Mouse (Mus musculus) MEL (cell line): Measurements from ENCODE around the gene Syt11. TPM values are rescaled to one million over a fixed set of nuclear protein-coding genes. Genes with fewer than 3 reads are reported as not detected.

Experiments
- DNase-seq: peaks from one replicate; pipeline ENCODE4 v3.0.0; 2011; ENCODE audit warnings: low read depth, low spot score
- H3K27ac ChIP-seq: 2 replicates; pipeline ENCODE4 v1.5.1; 2012; ENCODE audit warnings: low read depth, mild to moderate bottlenecking, control low read depth, low read length, moderate library complexity; ENCODE audit not compliant: control insufficient read depth
- H3K27me3 ChIP-seq, 2 experiments: fragments of 150-350 bp in 1 of 2; sonication (generic) in 1 of 2; 2 replicates each; pipeline ENCODE4 v1.6.1; 2012; ENCODE audit warnings: low read length in 2 of 2, mild to moderate bottlenecking in 2 of 2, improper control_type of control experiment in 1 of 2, moderate library complexity in 1 of 2; ENCODE audit not compliant: insufficient read depth in 2 of 2, control insufficient read depth in 1 of 2
- H3K36me3 ChIP-seq, 2 experiments: 2 replicates each; pipeline ENCODE4 v1.6.1; 2012 to 2014; ENCODE audit warnings: low read length in 2 of 2, improper control_type of control experiment in 1 of 2, inconsistent platforms in 1 of 2, mild to moderate bottlenecking in 1 of 2; ENCODE audit not compliant: insufficient read depth in 2 of 2, control insufficient read depth in 1 of 2
- H3K4me1 ChIP-seq, 2 experiments: fragments of 150-350 bp in 1 of 2; sonication (generic) in 1 of 2; 2 replicates each; pipeline ENCODE4 v1.6.1; 2012; ENCODE audit warnings: low read length in 2 of 2, improper control_type of control experiment in 1 of 2, mild to moderate bottlenecking in 1 of 2; ENCODE audit not compliant: insufficient read depth in 2 of 2, control insufficient read depth in 1 of 2
- H3K4me3 ChIP-seq, 2 experiments: fragments of 150-350 bp in 1 of 2; sonication (generic) in 1 of 2; 2 replicates each; pipeline ENCODE4 v1.5.1; 2012; ENCODE audit warnings: low read depth in 2 of 2, low read length in 2 of 2, mild to moderate bottlenecking in 2 of 2, moderate library complexity in 2 of 2, control low read depth in 1 of 2, improper control_type of control experiment in 1 of 2; ENCODE audit not compliant: control insufficient read depth in 1 of 2, insufficient read depth in 1 of 2
- H3K79me2 ChIP-seq: 2 replicates; pipeline ENCODE4 v1.6.1; 2012; ENCODE audit warnings: mild to moderate bottlenecking, low read length, moderate library complexity; ENCODE audit not compliant: control insufficient read depth, poor library complexity, insufficient read depth
- H3K9ac ChIP-seq: 2 replicates; pipeline ENCODE4 v1.6.1; 2012; ENCODE audit warnings: low read depth, mild to moderate bottlenecking, control low read depth, low read length, moderate library complexity; ENCODE audit not compliant: control insufficient read depth, poor library complexity, severe bottlenecking
- H3K9me3 ChIP-seq: fragments of 150-350 bp; sonication (generic); replicated peaks from 2 replicates; pipeline ENCODE4 v1.6.1; 2012; ENCODE audit warnings: mild to moderate bottlenecking, low read length, improper control_type of control experiment, moderate library complexity; ENCODE audit not compliant: insufficient read depth
- CHD2 ChIP-seq: IDR thresholded peaks from 2 replicates; pipeline ENCODE4 v1.6.1; 2011; ENCODE audit warnings: low read length, improper control_type of control experiment
- CTCF ChIP-seq, 3 experiments: IDR thresholded peaks in 2 of 3; conservative IDR thresholded peaks in 1 of 3; 2 replicates each; pipeline ENCODE4 v1.5.1; 2011 to 2012; ENCODE audit warnings: low read length in 3 of 3, low read depth in 2 of 3, mild to moderate bottlenecking in 2 of 3, improper control_type of control experiment in 1 of 3, inconsistent platforms in 1 of 3, mixed read lengths in 1 of 3, moderate library complexity in 1 of 3; ENCODE audit not compliant: control insufficient read depth in 1 of 3, insufficient read depth in 1 of 3, poor library complexity in 1 of 3, severe bottlenecking in 1 of 3
- EP300 ChIP-seq, 2 experiments: IDR thresholded peaks; 2 replicates each; pipeline ENCODE4 v1.6.1; 2011; ENCODE audit warnings: improper control_type of control experiment in 2 of 2, low read length in 2 of 2, low read depth in 1 of 2, mild to moderate bottlenecking in 1 of 2
- ETS1 ChIP-seq: IDR thresholded peaks from 2 replicates; pipeline ENCODE4 v1.6.1; 2012; ENCODE audit warnings: low read depth, mild to moderate bottlenecking, inconsistent platforms, low read length, improper control_type of control experiment, moderate library complexity
- GATA1 ChIP-seq: IDR thresholded peaks from 2 replicates; pipeline ENCODE4 v1.6.1; 2011; ENCODE audit warnings: low read depth, low read length, improper control_type of control experiment
- HCFC1 ChIP-seq: IDR thresholded peaks from 2 replicates; pipeline ENCODE4 v1.6.1; 2012; ENCODE audit warnings: low read depth, mild to moderate bottlenecking, inconsistent platforms, low read length, improper control_type of control experiment, moderate library complexity
- MAX ChIP-seq: IDR thresholded peaks from 2 replicates; pipeline ENCODE4 v1.6.1; 2011; ENCODE audit warnings: low read length, improper control_type of control experiment
- MEF2A ChIP-seq: IDR thresholded peaks from 2 replicates; pipeline ENCODE4 v1.6.1; 2014; ENCODE audit warnings: low read depth, mild to moderate bottlenecking, inconsistent platforms, low read length, improper control_type of control experiment; ENCODE audit not compliant: poor library complexity, insufficient replicate concordance, severe bottlenecking; ENCODE audit errors: extremely low read depth
- MYC ChIP-seq: IDR thresholded peaks from 2 replicates; pipeline ENCODE4 v1.6.1; 2011; ENCODE audit warnings: low read depth, mild to moderate bottlenecking, low read length, improper control_type of control experiment, moderate library complexity
- NELFE ChIP-seq: IDR thresholded peaks from 2 replicates; pipeline ENCODE4 v1.6.1; 2011; ENCODE audit warnings: low read depth, low read length, improper control_type of control experiment
- NRF1 ChIP-seq: IDR thresholded peaks from 2 replicates; pipeline ENCODE4 v1.6.1; 2014; ENCODE audit warnings: low read depth, mild to moderate bottlenecking, inconsistent platforms, low read length, improper control_type of control experiment, moderate library complexity; ENCODE audit not compliant: poor library complexity, insufficient read depth, severe bottlenecking
- POLR2AphosphoS2 ChIP-seq: IDR thresholded peaks from 2 replicates; pipeline ENCODE4 v1.6.1; 2011; ENCODE audit warnings: low read length, improper control_type of control experiment
- RAD21 ChIP-seq: IDR thresholded peaks from 2 replicates; pipeline ENCODE4 v1.6.1; 2011; ENCODE audit warnings: mild to moderate bottlenecking, low read depth, low read length, improper control_type of control experiment
- SMC3 ChIP-seq: IDR thresholded peaks from 2 replicates; pipeline ENCODE4 v1.6.1; 2011; ENCODE audit warnings: low read depth, low read length, improper control_type of control experiment
- TAL1 ChIP-seq: IDR thresholded peaks from 2 replicates; pipeline ENCODE4 v1.6.1; 2012; ENCODE audit warnings: mild to moderate bottlenecking, inconsistent platforms, low read length, moderate library complexity, mixed read lengths
- TCF12 ChIP-seq: IDR thresholded peaks from 2 replicates; pipeline ENCODE4 v1.6.1; 2014; ENCODE audit warnings: low read depth, mild to moderate bottlenecking, inconsistent platforms, low read length, improper control_type of control experiment, moderate library complexity
- UBTF ChIP-seq: IDR thresholded peaks from 2 replicates; pipeline ENCODE4 v1.6.1; 2012; ENCODE audit warnings: low read depth, mild to moderate bottlenecking, inconsistent platforms, low read length, improper control_type of control experiment, moderate library complexity, borderline replicate concordance; ENCODE audit not compliant: insufficient read depth
- USF1 ChIP-seq: IDR thresholded peaks from 2 replicates; pipeline ENCODE4 v1.6.1; 2014; ENCODE audit warnings: low read depth, mild to moderate bottlenecking, inconsistent platforms, low read length, improper control_type of control experiment, moderate library complexity
- ZC3H11A ChIP-seq: IDR thresholded peaks from 2 replicates; pipeline ENCODE4 v1.6.1; 2012; ENCODE audit warnings: low read depth, mild to moderate bottlenecking, inconsistent platforms, low read length, improper control_type of control experiment
- ZKSCAN1 ChIP-seq: IDR thresholded peaks from 2 replicates; pipeline ENCODE4 v1.6.1; 2012; ENCODE audit warnings: low read depth, mild to moderate bottlenecking, inconsistent platforms, low read length, improper control_type of control experiment, moderate library complexity
- ZNF384 ChIP-seq: IDR thresholded peaks from 2 replicates; pipeline ENCODE4 v1.6.1; 2012; ENCODE audit warnings: low read depth, mild to moderate bottlenecking, inconsistent platforms, low read length, improper control_type of control experiment
- polyA plus RNA-seq, 2 experiments: library from polyadenylated mRNA; stranded (reverse) in 1 of 2; unstranded in 1 of 2; fragments of >175 nt in 1 of 2; fragments of >200 nt in 1 of 2; gene quantifications; 2 replicates each; pipeline versions ENCODE4 v1.2.1 to v1.2.4; 2012; ENCODE audit warnings: low replicate concordance in 2 of 2, low read depth in 1 of 2; ENCODE audit not compliant: insufficient read length in 2 of 2, insufficient read depth in 1 of 2, missing spikeins in 1 of 2
- total RNA-seq: library from RNA; depleted of rRNA; stranded (reverse); fragments of 300-350 nt; gene quantifications from 2 replicates; pipeline ENCODE4 v1.2.3, GENCODE M21; 2012

Syt11 gene
- total and polyA plus RNA-seq, 3 experiments, result 0.19 to 1.4 TPM; not detected in 1

- no peaks in the 10 kb centered on the region for H3K9me3 ChIP-seq
- peak overlapping the region; percentile 58; the same call in 1 of the 2 replicates for H3K27ac ChIP-seq
- H3K27me3 ChIP-seq, result no peaks in the 10 kb centered on the region
- DNase-seq, result no peak
- H3K9ac ChIP-seq, result peak overlapping the region; percentile 72
- H3K79me2 ChIP-seq, result no peaks in the 10 kb centered on the region; the same call in 1 of the 2 replicates
- peak overlapping the region; percentile 55 to 79 for H3K4me3 ChIP-seq
- peaks cover 0 to 21% of the 10 kb centered on the region in 2 experiments; a peak in 3 of 4 replicates for H3K4me1 ChIP-seq
- TF ChIP-seq NELFE (no peak), UBTF (no peak), ETS1 (peak; percentile 47; the same call in 1 of the 2 replicates), MEF2A (no peak), TCF12 (no peak), ZKSCAN1 (0 out of 2 replicates have a peak, but pooled peaks have one; percentile 16), CHD2 (no peak), HCFC1 (no peak), NRF1 (no peak), ZNF384 (peak; percentile 95)
- peaks cover 0 to 7% of the 10 kb centered on the region in 2 experiments; a peak in 2 of 4 replicates for H3K36me3 ChIP-seq
Observed at GRCm38 (mm10) chr3:88745534-88745933, 29.4 kb downstream of the Syt11 start.

- no peaks in the 10 kb centered on the region for H3K9me3 ChIP-seq
- H3K27ac ChIP-seq, result no peak overlapping the region
- H3K4me3 ChIP-seq, result no peak overlapping the region
- no peaks in the 10 kb centered on the region for H3K27me3 ChIP-seq
- DNase-seq, result peak; percentile 40
- peaks cover 0 to 5% of the 10 kb centered on the region in 2 experiments; a peak in 2 of 4 replicates for H3K4me1 ChIP-seq
- no peak for TF ChIP-seq POLR2AphosphoS2
- 0 out of 2 replicates have a peak, but pooled peaks have one; percentile 29 for TF ChIP-seq ZNF384
- no peak for TF ChIP-seq EP300 (IDR thresholded peaks at IDR 0.05; ENCODE audit: low read depth in 1 of 2, low read length in 2 of 2)
- TF ChIP-seq USF1, result no peak
- no peak for TF ChIP-seq GATA1
- TF ChIP-seq UBTF, result no peak
- no peak for TF ChIP-seq TAL1
- TF ChIP-seq MEF2A, result no peak
- peak; percentile 60 for TF ChIP-seq SMC3
- peak; percentile 83; the same call in 1 of the 2 replicates for TF ChIP-seq MYC
- no peak for TF ChIP-seq MAX
- peak; percentile 41 to 62 (median 60) for TF ChIP-seq CTCF (IDR thresholded peaks at IDR 0.05 in 2 of 3, conservative IDR thresholded peaks at IDR 0.05 in 1 of 3; ENCODE audit: control insufficient read depth in 1 of 3, insufficient read depth in 1 of 3, low read depth in 2 of 3, low read length in 3 of 3, poor library complexity in 1 of 3, severe bottlenecking in 1 of 3)
- peak; percentile 40; the same call in 1 of the 2 replicates for TF ChIP-seq ZC3H11A
- peak; percentile 49 for TF ChIP-seq RAD21
- TF ChIP-seq, all 39 proteins: peak for 6
- Histone ChIP-seq H3K9ac (no peak overlapping the region), H3K36me3 (no peaks in the 10 kb centered on the region), H3K79me2 (no peaks in the 10 kb centered on the region)
Observed at GRCm38 (mm10) chr3:88740147-88740546, 34.8 kb downstream of the Syt11 start.
